Mouse (Mus musculus) forebrain, embryonic 10.5 days (tissue): ENCODE results near the gene Lgr5. TPM values are rescaled to one million over a fixed set of nuclear protein-coding genes. Genes with fewer than 3 reads are reported as not detected.

ENCODE experiments used
- DNase-seq: peaks from one replicate; pipeline ENCODE4 v3.0.0-alpha.2; 2017; ENCODE audit warnings: low spot score; ENCODE audit errors: extremely low spot score
- H3K27ac ChIP-seq: fragments of 300-500 bp; sonication (generic); 2 replicates; pipeline ENCODE4 v1.5.1; 2016; ENCODE audit warnings: mild to moderate bottlenecking
- H3K27me3 ChIP-seq: fragments of 300-500 bp; sonication (generic); 2 replicates; pipeline ENCODE4 v1.6.1; 2016; ENCODE audit warnings: mild to moderate bottlenecking; ENCODE audit not compliant: poor library complexity, severe bottlenecking
- H3K36me3 ChIP-seq: fragments of 300-500 bp; sonication (generic); replicated peaks from 2 replicates; pipeline ENCODE4 v1.6.1; 2016; ENCODE audit warnings: mild to moderate bottlenecking, moderate library complexity
- H3K4me1 ChIP-seq: fragments of 300-500 bp; sonication (generic); 2 replicates; pipeline ENCODE4 v1.6.1; 2016
- H3K4me3 ChIP-seq: fragments of 300-500 bp; sonication (generic); 2 replicates; pipeline ENCODE4 v1.5.1; 2016; ENCODE audit warnings: mild to moderate bottlenecking, moderate library complexity
- H3K9me3 ChIP-seq: fragments of 300-500 bp; sonication (generic); 2 replicates; pipeline ENCODE4 v1.6.1; 2016; ENCODE audit warnings: mild to moderate bottlenecking, moderate library complexity
- WGBS: fragments of 180-500 bp; shearing (Covaris S2); methylation state at CpG from one replicate; pipeline ENCODE4 v1.1.7; 2016; 5-methylcytosine and 5-hydroxymethylcytosine counted together
- polyA plus RNA-seq: library from polyadenylated mRNA; unstranded; fragments of >200 nt; fragmentation: Nextera tagmentation; extraction: Ambion mirVana; gene quantifications from 2 replicates; pipeline ENCODE4 v1.2.1, GENCODE M21; 2016

Lgr5 gene
- polyA plus RNA-seq, 1 experiment from 2014 or later: 2.2 TPM

GRCm38 (mm10) chr10:115478441-115479141 is 109.0 kb downstream of the Lgr5 start:
- Histone ChIP-seq H3K4me1 (peaks cover 22% of the 10 kb centered on the region), H3K36me3 (no peaks in the 10 kb centered on the region), H3K27ac (no peak overlapping the region), H3K27me3 (peaks cover 61% of the 10 kb centered on the region), H3K4me3 (peak overlapping the region; percentile 32), H3K9me3 (no peaks in the 10 kb centered on the region)
- WGBS: 23% methylated on average over 20 of the region's 20 CpGs
- peak; percentile 33 for DNase-seq

GRCm38 (mm10) chr10:115476506-115476905 is 111.1 kb downstream of the Lgr5 start:
- WGBS: 95% methylated on average over 9 of the region's 9 CpGs
- Histone ChIP-seq H3K9me3 (no peaks in the 10 kb centered on the region), H3K27me3 (peaks cover 81% of the 10 kb centered on the region), H3K4me3 (no peak overlapping the region), H3K27ac (no peak overlapping the region), H3K4me1 (peaks cover 22% of the 10 kb centered on the region), H3K36me3 (no peaks in the 10 kb centered on the region)
- DNase-seq: no peak

GRCm38 (mm10) chr10:115475000-115475550 is 112.5 kb downstream of the Lgr5 start:
- H3K27me3 ChIP-seq: peaks cover 90% of the 10 kb centered on the region
- H3K4me3 ChIP-seq: no peak overlapping the region
- H3K9me3 ChIP-seq: no peaks in the 10 kb centered on the region
- whole genome bisulfite sequencing: 55% methylated on average over 7 of the region's 7 CpGs
- peaks cover 22% of the 10 kb centered on the region for H3K4me1 ChIP-seq
- no peak for DNase-seq
- H3K27ac ChIP-seq: no peak overlapping the region
- no peaks in the 10 kb centered on the region for H3K36me3 ChIP-seq

- 81% methylated on average over 6 of the region's 6 CpGs for whole genome bisulfite sequencing
- Histone ChIP-seq H3K27me3 (peaks cover 88% of the 10 kb centered on the region), H3K9me3 (no peaks in the 10 kb centered on the region), H3K4me3 (no peak overlapping the region), H3K36me3 (no peaks in the 10 kb centered on the region), H3K4me1 (peaks cover 16% of the 10 kb centered on the region), H3K27ac (no peak overlapping the region)
- no peak for DNase-seq
Measured at GRCm38 (mm10) chr10:115473213-115473961, 114.2 kb downstream of the Lgr5 start.

GRCm38 (mm10) chr10:115470621-115471334 is 116.8 kb downstream of the Lgr5 start:
- Histone ChIP-seq H3K36me3 (no peaks in the 10 kb centered on the region), H3K27me3 (peaks cover 95% of the 10 kb centered on the region), H3K4me3 (peak overlapping the region; percentile 39), H3K9me3 (no peaks in the 10 kb centered on the region), H3K4me1 (peaks cover 13% of the 10 kb centered on the region), H3K27ac (no peak overlapping the region)
- 41% methylated on average over 17 of the region's 17 CpGs for WGBS
- no peak for DNase-seq

- H3K9me3 ChIP-seq: no peaks in the 10 kb centered on the region
- no peak overlapping the region for H3K27ac ChIP-seq
- H3K4me3 ChIP-seq: no peak overlapping the region
- no peak for DNase-seq
- WGBS: 14% methylated on average over 7 of the region's 7 CpGs
- peaks cover 7% of the 10 kb centered on the region for H3K4me1 ChIP-seq
- H3K27me3 ChIP-seq: peaks cover 96% of the 10 kb centered on the region
- H3K36me3 ChIP-seq: no peaks in the 10 kb centered on the region
Measured at GRCm38 (mm10) chr10:115469040-115469439, 118.5 kb downstream of the Lgr5 start.

- Histone ChIP-seq H3K9me3 (no peaks in the 10 kb centered on the region), H3K4me3 (no peak overlapping the region), H3K4me1 (peaks cover 7% of the 10 kb centered on the region), H3K27me3 (peaks cover 94% of the 10 kb centered on the region), H3K36me3 (no peaks in the 10 kb centered on the region), H3K27ac (no peak overlapping the region)
- 43% methylated on average over 7 of the region's 7 CpGs for whole genome bisulfite sequencing
- DNase-seq: no peak
Measured at GRCm38 (mm10) chr10:115468632-115469031, 118.9 kb downstream of the Lgr5 start.

- no peak for DNase-seq
- Histone ChIP-seq H3K27me3 (peaks cover 88% of the 10 kb centered on the region), H3K27ac (no peak overlapping the region), H3K4me1 (peaks cover 7% of the 10 kb centered on the region), H3K4me3 (no peak overlapping the region), H3K9me3 (no peaks in the 10 kb centered on the region), H3K36me3 (no peaks in the 10 kb centered on the region)
- WGBS: 90% methylated on average over 8 of the region's 8 CpGs
Measured at GRCm38 (mm10) chr10:115467985-115468384, 119.6 kb downstream of the Lgr5 start.

GRCm38 (mm10) chr10:115465778-115466177 is 121.8 kb downstream of the Lgr5 start:
- Histone ChIP-seq H3K36me3 (no peaks in the 10 kb centered on the region), H3K4me3 (no peak overlapping the region), H3K9me3 (no peaks in the 10 kb centered on the region), H3K27ac (no peak overlapping the region), H3K4me1 (peaks cover 7% of the 10 kb centered on the region), H3K27me3 (peaks cover 71% of the 10 kb centered on the region)
- 81% methylated on average over 6 of the region's 6 CpGs for WGBS
- no peak for DNase-seq

- Histone ChIP-seq H3K27me3 (peaks cover 65% of the 10 kb centered on the region), H3K4me1 (peaks cover 7% of the 10 kb centered on the region), H3K36me3 (no peaks in the 10 kb centered on the region), H3K4me3 (no peak overlapping the region), H3K9me3 (no peaks in the 10 kb centered on the region), H3K27ac (no peak overlapping the region)
- no peak for DNase-seq
- 92% methylated on average over 7 of the region's 7 CpGs for WGBS
Measured at GRCm38 (mm10) chr10:115465072-115465471, 122.5 kb downstream of the Lgr5 start.

GRCm38 (mm10) chr10:115462646-115463045 is 124.9 kb downstream of the Lgr5 start:
- no peaks in the 10 kb centered on the region for H3K4me1 ChIP-seq

GRCm38 (mm10) chr10:115457368-115458021 is 130.1 kb downstream of the Lgr5 start:
- Histone ChIP-seq H3K9me3 (no peaks in the 10 kb centered on the region), H3K4me3 (no peak overlapping the region), H3K27ac (no peak overlapping the region), H3K4me1 (no peaks in the 10 kb centered on the region), H3K27me3 (0 out of 2 replicates have a peak, but pooled peaks cover 5% of the 10 kb centered on the region), H3K36me3 (no peaks in the 10 kb centered on the region)
- DNase-seq: no peak
- WGBS: 77% methylated on average over 6 of the region's 6 CpGs

More at GRCm38 (mm10) chr10:115462646-115463045, 124.9 kb downstream of the Lgr5 start:
- WGBS: 86% methylated on average over 5 of the region's 5 CpGs
- Histone ChIP-seq H3K9me3 (no peaks in the 10 kb centered on the region), H3K36me3 (no peaks in the 10 kb centered on the region), H3K27me3 (peaks cover 43% of the 10 kb centered on the region), H3K4me3 (no peak overlapping the region), H3K27ac (no peak overlapping the region)
- DNase-seq: no peak
